Mouse (Mus musculus): ENCODE measurements around the gene Fbxo48.

Gene Fbxo48

DNA sequence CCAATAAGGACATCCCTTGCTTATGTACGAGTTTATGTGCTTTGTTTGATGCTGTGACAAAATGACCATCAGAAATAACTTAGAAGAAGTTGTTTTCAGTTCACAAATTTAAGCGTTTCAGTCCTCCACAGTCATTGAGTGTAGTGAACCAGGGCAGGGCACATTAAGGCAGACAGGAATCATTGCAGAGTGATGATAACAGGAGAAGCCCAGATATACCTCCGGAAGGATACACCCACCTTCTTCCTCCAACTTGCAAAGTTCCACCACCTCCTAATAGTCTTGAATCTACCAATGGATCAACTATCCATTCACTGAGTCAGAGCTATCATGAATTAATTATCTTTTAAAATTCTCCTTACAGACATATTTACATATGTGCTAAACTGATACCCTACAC, 20.9 kb downstream of the Fbxo48 start:
- no peak for DNase-seq (ENCODE audit: low read depth)

GRCm38 (mm10) chr11:16973086-16973485, 21.9 kb downstream of the Fbxo48 start:
- DNase-seq (ENCODE audit: low read depth): no peak

GRCm38 (mm10) chr11:16976937-16977336, 25.8 kb downstream of the Fbxo48 start:
- peak; percentile 99 for DNase-seq (ENCODE audit: low read depth)

DNA sequence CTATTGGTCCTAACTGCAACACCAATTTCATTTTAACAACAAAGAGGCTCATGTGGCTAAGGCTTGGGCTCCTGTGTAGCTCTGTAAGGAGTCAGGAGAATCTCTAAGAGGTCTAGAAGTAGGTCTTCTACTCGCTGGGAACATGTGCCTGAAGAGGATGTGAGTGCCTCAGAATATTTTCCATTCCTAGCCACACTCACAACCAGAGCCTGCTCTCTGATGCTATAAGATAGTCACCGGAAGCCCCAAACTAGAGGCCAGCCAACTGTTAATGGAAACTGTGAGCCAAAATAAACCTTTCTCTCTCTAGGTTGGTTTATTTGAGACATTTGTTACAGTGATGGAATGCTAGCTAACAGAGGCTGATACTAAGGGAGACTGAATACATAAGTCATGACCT, 26.4 kb downstream of the Fbxo48 start:
- peak; percentile 80 for DNase-seq (ENCODE audit: low read depth)

DNA sequence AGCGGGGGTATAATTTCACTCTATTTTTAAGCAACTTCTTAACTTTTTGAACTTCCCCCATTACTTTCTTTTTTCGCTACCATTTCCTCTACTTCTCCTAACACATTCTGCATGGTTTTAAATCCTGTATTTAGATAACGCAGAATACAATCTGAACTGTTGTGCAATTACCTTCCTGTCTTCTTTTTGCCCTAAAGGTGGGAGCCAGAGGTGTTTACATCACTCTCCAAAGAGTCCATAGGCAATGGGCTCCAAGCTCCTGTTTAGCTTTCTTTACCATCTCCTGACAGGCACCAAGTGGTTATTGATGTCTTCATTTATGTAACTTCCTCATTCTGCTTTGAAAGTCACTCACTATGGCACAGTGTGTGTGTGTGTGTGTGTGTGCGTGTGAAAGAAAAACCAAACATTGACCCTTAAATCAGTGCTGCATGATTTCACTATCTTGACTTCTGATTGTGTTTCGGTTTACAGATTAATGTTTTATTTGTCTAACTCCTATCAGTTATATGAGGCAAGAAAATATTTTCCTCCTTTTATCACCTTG, 27.1 kb downstream of the Fbxo48 start:
- DNase-seq (ENCODE audit: low read depth): peak; percentile 76

DNA sequence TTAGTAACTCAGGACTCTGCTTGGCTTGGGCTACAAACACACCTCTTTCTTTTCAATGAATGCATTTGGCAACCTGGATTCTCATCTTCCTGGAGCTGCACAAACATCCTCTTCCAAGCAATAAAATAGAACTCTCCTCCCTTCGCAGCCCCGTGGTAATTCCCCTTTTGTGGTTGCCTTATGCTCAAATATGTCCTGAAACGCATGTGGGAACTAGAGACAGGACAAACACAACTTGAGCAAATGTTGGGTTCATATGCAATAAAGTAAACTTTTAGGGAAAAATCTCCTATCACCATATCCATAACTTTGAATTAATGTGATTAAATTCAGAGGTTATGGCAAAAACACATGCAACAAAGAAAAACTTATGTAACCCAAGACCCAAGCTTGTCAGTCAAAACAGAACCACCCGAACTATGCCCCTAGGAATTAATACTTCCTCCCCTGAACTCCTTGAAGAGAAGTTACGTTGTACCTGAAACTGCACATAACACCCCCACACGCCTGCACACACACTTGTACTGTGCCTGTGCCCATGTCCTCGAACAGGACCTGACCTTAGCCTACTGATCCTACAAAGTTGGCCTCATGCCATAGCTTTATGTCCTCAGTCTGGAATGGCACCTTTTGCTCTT, 35.5 kb downstream of the Fbxo48 start:
- no peak for DNase-seq (ENCODE audit: low read depth)

GRCm38 (mm10) chr11:16987745-16988328, 36.7 kb downstream of the Fbxo48 start:
- peak; percentile 46 for DNase-seq (ENCODE audit: low read depth)

DNA sequence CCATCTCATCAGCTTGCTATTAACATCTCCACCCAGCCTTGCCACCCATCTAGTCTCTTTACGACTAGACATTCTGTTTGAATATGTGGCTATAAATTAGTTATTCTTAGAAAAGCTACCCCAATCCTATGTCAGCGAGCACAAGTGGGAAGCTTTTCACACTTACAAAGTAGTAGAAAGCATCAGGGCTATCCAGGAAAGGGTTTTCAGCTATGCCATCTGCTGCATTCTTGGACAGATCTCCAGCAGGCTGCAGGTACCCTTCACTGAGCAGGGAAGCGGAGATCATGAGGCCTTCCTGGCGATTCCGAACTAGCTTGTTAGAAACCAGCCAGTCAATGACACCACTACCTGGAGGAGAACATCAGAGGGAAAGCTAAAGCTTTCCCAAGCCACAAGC, 38.7 kb downstream of the Fbxo48 start:
- no peak for DNase-seq (ENCODE audit: low read depth)

GRCm38 (mm10) chr11:16992880-16993279, 41.7 kb downstream of the Fbxo48 start:
- no peak for DNase-seq (ENCODE audit: low read depth)

GRCm38 (mm10) chr11:16996818-16997217, 45.6 kb downstream of the Fbxo48 start:
- DNase-seq (ENCODE audit: low read depth): no peak

DNA sequence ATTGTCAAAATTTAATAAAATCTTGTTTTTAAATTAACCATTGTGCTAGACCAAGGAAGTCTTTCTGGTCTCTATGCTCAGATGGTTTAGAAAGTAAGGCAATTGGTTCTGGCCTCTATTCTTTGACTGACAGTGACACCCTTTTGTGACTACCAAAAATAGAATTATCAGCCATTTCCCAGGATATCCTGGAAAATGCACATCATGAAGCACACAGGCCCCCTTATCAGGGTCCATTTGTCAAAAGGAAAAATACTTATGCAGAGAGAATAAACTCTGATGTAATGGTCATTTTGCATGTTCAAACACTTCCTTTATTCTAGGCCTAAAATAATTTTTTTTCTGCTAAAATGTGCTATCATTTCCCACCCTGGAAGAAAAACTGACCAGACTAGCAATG, 46.3 kb downstream of the Fbxo48 start:
- no peak for DNase-seq (ENCODE audit: low read depth)

DNA sequence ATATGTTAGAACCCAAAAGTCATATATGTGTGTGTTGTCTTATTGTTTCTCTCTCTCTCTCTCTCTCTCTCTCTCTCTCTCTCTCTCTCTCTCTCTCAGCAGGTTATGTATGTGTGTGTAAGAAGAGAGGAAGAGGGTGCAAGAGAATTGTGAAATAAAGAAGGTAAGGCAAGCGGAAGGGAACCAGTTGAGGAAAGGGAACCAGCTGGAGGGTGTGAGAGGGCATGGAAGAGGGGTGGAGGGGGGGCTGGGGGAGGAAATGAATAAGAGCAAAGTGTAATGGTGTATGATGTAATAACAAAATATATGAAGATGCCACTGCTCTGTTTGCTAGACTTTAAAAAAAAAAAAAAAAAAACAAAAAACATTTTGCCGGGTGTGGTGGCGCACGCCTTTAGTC, 48.2 kb downstream of the Fbxo48 start:
- DNase-seq (ENCODE audit: low read depth): peak; percentile 73

GRCm38 (mm10) chr11:16999933-17000332, 48.8 kb downstream of the Fbxo48 start:
- DNase-seq (ENCODE audit: low read depth): peak; percentile 30

DNA sequence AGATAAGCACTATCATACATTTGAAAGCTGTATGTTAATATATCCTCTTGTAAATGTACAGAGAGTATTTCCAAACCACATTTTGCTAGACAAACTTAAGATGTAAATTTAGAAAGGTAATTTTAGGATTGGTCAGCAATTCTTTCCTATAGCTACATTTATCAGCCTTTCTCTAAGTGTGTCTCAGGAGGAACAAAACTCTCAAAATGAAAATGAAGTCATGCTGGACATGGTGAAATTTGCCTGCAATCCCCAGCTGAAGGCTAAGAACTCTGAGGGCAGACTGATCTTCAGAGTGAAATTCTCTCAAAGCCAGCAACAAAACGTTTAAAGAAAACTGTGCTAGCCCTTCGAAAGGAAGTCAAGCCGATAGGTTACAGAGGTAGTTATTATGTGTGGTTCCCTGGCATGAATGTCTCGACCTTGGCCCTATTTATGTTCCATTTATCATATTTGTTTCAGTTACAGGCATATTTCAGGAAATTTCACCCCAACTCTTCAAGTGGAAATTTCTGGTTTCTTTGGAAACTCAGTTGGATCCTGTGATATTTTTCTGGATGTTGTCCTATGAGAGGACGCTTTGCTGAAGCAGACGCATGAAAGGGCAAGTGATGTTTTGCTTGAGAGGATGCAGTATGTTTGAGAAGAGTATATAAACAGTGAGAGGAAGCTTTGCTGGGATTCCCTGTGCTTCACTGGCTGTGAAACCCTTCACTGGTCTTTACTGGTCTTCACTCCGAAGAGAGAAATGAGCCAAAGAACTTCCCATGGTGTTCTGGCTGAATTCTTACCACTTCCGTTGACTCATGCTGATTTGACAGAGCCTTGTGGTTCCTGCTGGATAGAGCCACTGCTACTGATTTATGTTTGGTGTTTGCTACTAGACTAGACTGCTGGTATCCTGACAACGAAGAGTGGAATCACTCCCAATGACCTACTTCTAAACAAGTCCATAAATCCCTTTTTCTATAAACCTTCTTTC, 49.5 kb downstream of the Fbxo48 start:
- peak; percentile 90 for DNase-seq (ENCODE audit: low read depth)

DNA sequence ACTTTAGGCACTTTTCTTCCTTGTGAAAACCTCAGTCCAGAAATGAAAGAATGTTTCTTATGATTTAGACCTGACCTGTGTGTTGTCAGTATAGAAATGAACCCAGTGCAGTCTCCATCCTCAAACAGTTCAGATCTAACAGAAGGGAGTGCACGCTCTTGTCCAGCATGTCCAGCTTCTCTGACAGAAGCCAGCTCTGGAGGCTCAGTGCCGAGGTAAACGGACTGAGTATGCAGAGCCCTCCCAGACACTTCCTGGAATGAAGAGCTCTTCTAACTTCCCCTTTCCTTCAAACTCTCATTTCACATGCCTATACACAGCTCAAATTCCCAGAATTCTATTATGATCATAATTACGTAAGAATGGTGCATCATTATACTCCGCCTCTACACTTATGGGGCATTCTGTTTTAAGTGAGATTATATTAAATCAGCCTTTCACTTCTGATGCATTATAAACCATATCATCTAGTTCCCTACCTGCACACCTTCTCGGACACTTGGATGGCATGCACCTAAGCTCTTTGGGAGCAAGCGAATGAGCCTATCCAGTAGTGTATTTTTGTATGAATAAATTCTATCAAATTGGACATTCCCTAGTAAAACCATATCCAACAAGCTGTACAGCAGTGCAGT, 51.7 kb downstream of the Fbxo48 start:
- DNase-seq (ENCODE audit: low read depth): peak; percentile 62

GRCm38 (mm10) chr11:17003757-17004156, 52.6 kb downstream of the Fbxo48 start:
- DNase-seq (ENCODE audit: low read depth): no peak

All from 416B (cell line).